Mouse (Mus musculus): ENCODE data around the gene Izumo4.
A peak's percentile ranks its signal among the peaks of the same experiment; 100 is the strongest.

- TF ChIP-seq POLR2A (IDR thresholded peaks at IDR 0.05; ENCODE audit: insufficient read length, low read depth) (peak; percentile 65), MYOG (IDR thresholded peaks at IDR 0.05; ENCODE audit: control insufficient read depth in 1 of 3, insufficient read depth in 1 of 3, insufficient read length in 2 of 3, low read depth in 2 of 3) (peak in 1 of 3 experiments; percentile 28), MYOD1 (IDR thresholded peaks at IDR 0.05; ENCODE audit: control insufficient read depth in 1 of 3, insufficient read length in 2 of 3, low read depth in 2 of 3) (peak in 2 of 3 experiments; percentile 2 to 14), E2F4 (IDR thresholded peaks at IDR 0.05; ENCODE audit: insufficient read depth) (peak; percentile 37), USF1 (IDR thresholded peaks at IDR 0.05; ENCODE audit: low read depth) (no peak), CEBPB (IDR thresholded peaks at IDR 0.05; ENCODE audit: insufficient read depth, poor library complexity, severe bottlenecking) (no peak), MAX (IDR thresholded peaks at IDR 0.05; ENCODE audit: low read depth) (no peak), POLR2AphosphoS2 (IDR thresholded peaks at IDR 0.05; ENCODE audit: insufficient read length, low read depth) (peak; percentile 60), TCF3 (IDR thresholded peaks at IDR 0.05; ENCODE audit: insufficient read length, low read depth) (no peak)
Observed at GRCm38 (mm10) chr10:80702536-80703390, 779 bp downstream of the Izumo4 start.

Measured in myocyte (in vitro differentiated cells).